Mouse (Mus musculus): Measurements from ENCODE around the gene Mctp1. TPM values are rescaled to one million over a fixed set of nuclear protein-coding genes. Genes with fewer than 3 reads are reported as not detected.

Gene Mctp1
- 0.53 and 0.68 TPM in 2 replicates for polyA plus RNA-seq (2012; rRNA removed)

GRCm38 (mm10) chr13:76383972-76384663 is at the start of gene Mctp1:
Gene Mctp1, plus strand, starts transcription at chr13:76384535.

Other genes with a start within 250 kb of the Mctp1 start
- gene Fam81b, start 79.5 kb upstream of the Mctp1 start, polyA plus RNA-seq (2012; rRNA removed): not detected in 2 replicates